Mouse (Mus musculus) CH12.LX (cell line): Measurements from ENCODE around the gene Prkn. TPM values are rescaled to one million over a fixed set of nuclear protein-coding genes. Genes with fewer than 3 reads are reported as not detected.

ENCODE experiments used
- DNase-seq: peaks from one replicate; pipeline ENCODE4 v3.0.0-alpha.2; 2013; ENCODE audit errors: extremely low read depth
- H3K27ac ChIP-seq: 2 replicates; pipeline ENCODE4 v1.5.1; 2012; ENCODE audit warnings: low read depth, mild to moderate bottlenecking, control low read depth, moderate library complexity; ENCODE audit not compliant: insufficient read depth
- H3K27me3 ChIP-seq: replicated peaks from 2 replicates; pipeline ENCODE3; 2012; ENCODE audit warnings: inconsistent platforms
- H3K36me3 ChIP-seq, 2 experiments: replicated peaks in 1 of 2; 2 replicates each; pipeline versions ENCODE3 to v1.6.1; 2012; ENCODE audit warnings: inconsistent platforms in 1 of 2, low read length in 1 of 2, mild to moderate bottlenecking in 1 of 2, mixed read lengths in 1 of 2, moderate library complexity in 1 of 2; ENCODE audit not compliant: control insufficient read depth in 1 of 2, insufficient read depth in 1 of 2
- H3K4me1 ChIP-seq, 2 experiments: 2 replicates each; pipeline ENCODE4 v1.6.1; 2012; ENCODE audit warnings: inconsistent platforms in 1 of 2, moderate library complexity in 1 of 2; ENCODE audit not compliant: insufficient read depth in 2 of 2, control insufficient read depth in 1 of 2
- H3K4me2 ChIP-seq: 2 replicates; pipeline ENCODE4 v1.6.1; 2012; ENCODE audit warnings: low read depth, mild to moderate bottlenecking, control low read depth; ENCODE audit not compliant: poor library complexity, insufficient read depth, severe bottlenecking
- H3K4me3 ChIP-seq, 3 experiments: fragments of 150-350 bp in 1 of 3; sonication (generic) in 1 of 3; replicated peaks in 1 of 3; 2 replicates each; pipeline versions ENCODE3 to v1.5.1; 2011 to 2012; ENCODE audit warnings: low read depth in 2 of 3, low read length in 2 of 3, mild to moderate bottlenecking in 2 of 3, moderate library complexity in 2 of 3, control low read depth in 1 of 3, improper control_type of control experiment in 1 of 3, inconsistent platforms in 1 of 3, mixed read lengths in 1 of 3; ENCODE audit not compliant: poor library complexity in 1 of 3
- H3K79me2 ChIP-seq: replicated peaks from 2 replicates; pipeline ENCODE4 v1.6.1; 2012; ENCODE audit warnings: mild to moderate bottlenecking, moderate library complexity; ENCODE audit not compliant: control insufficient read depth, poor library complexity, insufficient read depth, severe bottlenecking; ENCODE audit errors: extremely low read depth
- H3K9ac ChIP-seq: 2 replicates; pipeline ENCODE4 v1.6.1; 2012; ENCODE audit warnings: low read depth, mild to moderate bottlenecking, control low read depth, moderate library complexity; ENCODE audit not compliant: insufficient read depth
- H3K9me3 ChIP-seq: replicated peaks from 2 replicates; pipeline ENCODE3; 2012; ENCODE audit warnings: low read length, inconsistent platforms, mixed read lengths
- BHLHE40 ChIP-seq: IDR thresholded peaks from 2 replicates; pipeline ENCODE4 v1.6.1; 2011; ENCODE audit warnings: mild to moderate bottlenecking, low read depth, low read length, improper control_type of control experiment
- CHD1 ChIP-seq: IDR thresholded peaks from 2 replicates; pipeline ENCODE4 v1.6.1; 2012; ENCODE audit warnings: low read depth, low read length, improper control_type of control experiment, inconsistent platforms
- E2F4 ChIP-seq: IDR thresholded peaks from 2 replicates; pipeline ENCODE4 v1.6.1; 2011; ENCODE audit warnings: low read depth, low read length, improper control_type of control experiment; ENCODE audit not compliant: insufficient replicate concordance
- ELF1 ChIP-seq: IDR thresholded peaks from 2 replicates; pipeline ENCODE4 v1.6.1; 2014; ENCODE audit warnings: low read depth, mild to moderate bottlenecking, inconsistent platforms, low read length, improper control_type of control experiment
- EP300 ChIP-seq: IDR thresholded peaks from 2 replicates; pipeline ENCODE4 v1.6.1; 2011; ENCODE audit warnings: low read length, improper control_type of control experiment
- JUN ChIP-seq: IDR thresholded peaks from 2 replicates; pipeline ENCODE4 v1.6.1; 2011; ENCODE audit warnings: low read depth, mild to moderate bottlenecking, low read length, improper control_type of control experiment, moderate library complexity; ENCODE audit not compliant: insufficient read depth
- JUND ChIP-seq: conservative IDR thresholded peaks from 2 replicates; pipeline ENCODE4 v1.6.1; 2011; ENCODE audit warnings: low read depth, low read length, improper control_type of control experiment
- MAX ChIP-seq: IDR thresholded peaks from 2 replicates; pipeline ENCODE4 v1.6.1; 2011; ENCODE audit warnings: low read length, improper control_type of control experiment
- MAZ ChIP-seq: IDR thresholded peaks from 2 replicates; pipeline ENCODE4 v1.6.1; 2012; ENCODE audit warnings: low read depth, mild to moderate bottlenecking, inconsistent platforms, low read length, improper control_type of control experiment, moderate library complexity
- MXI1 ChIP-seq: IDR thresholded peaks from 2 replicates; pipeline ENCODE4 v1.6.1; 2011; ENCODE audit warnings: mild to moderate bottlenecking, low read depth, low read length, improper control_type of control experiment
- MYC ChIP-seq: IDR thresholded peaks from 2 replicates; pipeline ENCODE4 v1.6.1; 2011; ENCODE audit warnings: low read depth, mild to moderate bottlenecking, improper control_type of control experiment, low read length
- NRF1 ChIP-seq: IDR thresholded peaks from 2 replicates; pipeline ENCODE4 v1.6.1; 2014; ENCODE audit warnings: low read depth, mild to moderate bottlenecking, inconsistent platforms, low read length, improper control_type of control experiment, moderate library complexity
- POLR2A ChIP-seq: IDR thresholded peaks from 2 replicates; pipeline ENCODE4 v1.6.1; 2011; ENCODE audit warnings: low read depth, mild to moderate bottlenecking, improper control_type of control experiment, low read length
- RCOR1 ChIP-seq: conservative IDR thresholded peaks from 2 replicates; pipeline ENCODE4 v1.6.1; 2012; ENCODE audit warnings: low read depth, mild to moderate bottlenecking, inconsistent platforms, low read length, improper control_type of control experiment
- SIN3A ChIP-seq: IDR thresholded peaks from 2 replicates; pipeline ENCODE4 v1.6.1; 2012; ENCODE audit warnings: low read length, improper control_type of control experiment, inconsistent platforms
- SMC3 ChIP-seq: IDR thresholded peaks from 2 replicates; pipeline ENCODE4 v1.6.1; 2011; ENCODE audit warnings: low read depth, low read length, improper control_type of control experiment
- TCF12 ChIP-seq: IDR thresholded peaks from 2 replicates; pipeline ENCODE4 v1.6.1; 2014; ENCODE audit warnings: low read depth, mild to moderate bottlenecking, inconsistent platforms, low read length, improper control_type of control experiment
- UBTF ChIP-seq: IDR thresholded peaks from 2 replicates; pipeline ENCODE4 v1.6.1; 2012; ENCODE audit warnings: low read depth, mild to moderate bottlenecking, inconsistent platforms, low read length, improper control_type of control experiment, moderate library complexity
- USF2 ChIP-seq: conservative IDR thresholded peaks from 2 replicates; pipeline ENCODE4 v1.6.1; 2011; ENCODE audit warnings: low read depth, low read length, improper control_type of control experiment
- ZC3H11A ChIP-seq: IDR thresholded peaks from 2 replicates; pipeline ENCODE4 v1.6.1; 2012; ENCODE audit warnings: low read depth, mild to moderate bottlenecking, inconsistent platforms, low read length, improper control_type of control experiment
- ZMIZ1 ChIP-seq: IDR thresholded peaks from 2 replicates; pipeline ENCODE4 v1.6.1; 2012; ENCODE audit warnings: low read depth, mild to moderate bottlenecking, inconsistent platforms, low read length, improper control_type of control experiment
- dilution Hi-C: fragments of 300-500 bp; cut with MboI; formaldehyde crosslinking; loops from 2 replicates; pipeline ENCODE4 v1.14.3; 2020; ENCODE audit warnings: low sequenced_read_pairs; ENCODE audit not compliant: extremely low pct_unique_long_range_greater_than_20kb, extremely low pct_ligation_motif_present
- in situ Hi-C: fragments of 300-500 bp; cut with MboI; formaldehyde crosslinking; loops from 3 replicates; pipeline ENCODE4 v1.14.3; 2019; ENCODE audit warnings: low sequenced_read_pairs, low pct_ligation_motif_present, low pct_unique_long_range_greater_than_20kb, mixed read lengths
- polyA plus RNA-seq: library from polyadenylated mRNA; unstranded; fragments of >175 nt; gene quantifications from 2 replicates; pipeline ENCODE4 v1.2.1, GENCODE M21; 2012; ENCODE audit warnings: low read depth; ENCODE audit not compliant: insufficient read length
- total RNA-seq, 2 experiments: library from RNA; depleted of rRNA; stranded (reverse); fragments of 300-350 nt in 1 of 2; fragments of >200 nt in 1 of 2; gene quantifications; 2 replicates each; pipeline ENCODE4 v1.2.3; 2012 to 2014

Gene Prkn
- total and polyA plus RNA-seq, 3 experiments = 0.08 TPM; not detected in 2

DNA sequence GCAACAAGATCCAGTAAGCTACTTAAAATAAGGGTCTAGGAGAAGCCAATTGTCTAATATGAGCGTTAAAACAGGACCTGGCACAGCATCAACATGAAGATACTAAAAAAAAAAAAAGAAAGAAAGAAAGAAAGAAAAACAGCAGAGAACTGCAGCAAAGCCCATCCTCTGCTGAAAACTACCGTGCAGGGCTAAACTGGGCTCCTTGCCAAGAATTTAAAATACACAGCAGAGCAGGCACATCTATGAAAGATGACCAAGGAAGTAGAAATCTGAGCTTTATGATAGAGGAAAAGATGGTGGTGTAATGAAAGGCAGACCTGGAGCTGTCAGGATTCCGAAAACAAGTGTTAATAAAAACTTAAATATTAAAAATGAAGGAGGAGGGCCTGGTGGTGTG, 48.5 kb upstream of the Prkn start:
- H3K27ac ChIP-seq = no peak overlapping the region
- DNase-seq = no peak
- H3K4me1 ChIP-seq = peaks cover 0 to 8% of the 10 kb centered on the region in 2 experiments; a peak in 3 of 4 replicates
- dilution Hi-C loops (no loop called here), in situ Hi-C loops (no loop called here)
- H3K27me3 ChIP-seq = no peaks in the 10 kb centered on the region
- no peak overlapping the region for H3K9ac ChIP-seq
- H3K79me2 ChIP-seq = no peaks in the 10 kb centered on the region
- no peak overlapping the region for H3K4me2 ChIP-seq
- TF ChIP-seq RCOR1 = no peak
- no peak for TF ChIP-seq MAX
- no peak for TF ChIP-seq ZMIZ1
- no peak for TF ChIP-seq MXI1
- no peak for TF ChIP-seq SMC3
- no peak for TF ChIP-seq E2F4
- no peak for TF ChIP-seq CHD1
- no peak for TF ChIP-seq BHLHE40
- TF ChIP-seq ELF1 = no peak
- no peak for TF ChIP-seq JUN
- no peak for TF ChIP-seq USF2
- TF ChIP-seq ZC3H11A = no peak
- H3K36me3 ChIP-seq = no peaks in the 10 kb centered on the region
- H3K4me3 ChIP-seq = no peak overlapping the region
- H3K9me3 ChIP-seq = no peaks in the 10 kb centered on the region

DNA sequence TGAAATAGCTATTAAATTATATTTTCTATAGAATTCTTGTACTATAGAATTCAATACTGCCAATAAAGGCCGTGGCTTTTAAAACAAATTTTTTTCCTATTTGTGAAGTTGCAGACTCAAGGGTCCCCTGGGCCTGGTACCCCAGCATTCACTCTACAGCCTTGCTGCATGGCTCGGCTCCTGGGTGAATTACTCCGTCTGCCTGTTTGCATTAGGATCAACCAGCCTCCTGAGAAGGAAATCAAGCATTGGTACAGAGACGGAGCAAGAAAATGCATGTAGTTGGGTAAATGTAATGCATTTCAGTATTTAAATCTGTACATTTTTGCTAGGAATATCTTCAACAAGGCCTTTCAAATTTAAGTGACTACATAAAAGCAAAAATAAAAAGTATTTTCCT, 33.5 kb upstream of the Prkn start:
- in situ Hi-C loops = no loop called here
- H3K27me3 ChIP-seq = no peaks in the 10 kb centered on the region
- no peak overlapping the region for H3K4me2 ChIP-seq
- no peaks in the 10 kb centered on the region for H3K36me3 ChIP-seq
- H3K4me3 ChIP-seq = no peak overlapping the region
- H3K9ac ChIP-seq = no peak overlapping the region
- H3K79me2 ChIP-seq = no peaks in the 10 kb centered on the region
- dilution Hi-C loops = no loop called here
- no peak overlapping the region for H3K27ac ChIP-seq
- DNase-seq = no peak
- no peaks in the 10 kb centered on the region for H3K4me1 ChIP-seq
- TF ChIP-seq SIN3A (no peak), MAX (no peak), JUND (no peak), UBTF (no peak), SMC3 (no peak), EP300 (no peak), MAZ (no peak), USF2 (no peak), MXI1 (no peak), MYC (no peak), TCF12 (no peak), NRF1 (no peak), POLR2A (no peak), RCOR1 (no peak)
- H3K9me3 ChIP-seq = no peaks in the 10 kb centered on the region
